Mouse (Mus musculus): ENCODE measurements around the gene Mthfs. TPM values are rescaled to one million over a fixed set of nuclear protein-coding genes. Genes with fewer than 3 reads are reported as not detected.

The Mthfs gene
- total RNA-seq, 4 experiments from 2014 or later = 39.1 to 51.1 (median 41.8) TPM

Other genes with a start within 250 kb of the Mthfs start
- under 1 TPM in 3 of 4 experiments, not detected in 1; 0.35 to 0.55 (median 0.35) TPM for gene Trim43b, start 117.8 kb upstream of the Mthfs start, total RNA-seq (2022)
- gene Bcl2a1b, start 11.5 kb upstream of the Mthfs start, total RNA-seq (2022) = 1 to 10 TPM; 3.0 to 8.6 (median 4.8) TPM
- gene Gm29094, start 11.3 kb upstream of the Mthfs start, total RNA-seq (2022) = not detected

Data from adrenal gland, adult 8-10 months (tissue).